Mouse (Mus musculus): ENCODE measurements around the gene Clec2l. TPM values are rescaled to one million over a fixed set of nuclear protein-coding genes. Genes with fewer than 3 reads are reported as not detected.

Gene Clec2l
- total RNA-seq, 1 experiment = 1.4 TPM

- in situ Hi-C loops (cut with MboI; ENCODE audit: low sequenced_read_pairs in 2 of 2, unreplicated experiment in 2 of 2) = no loop called here
- DNase-seq (ENCODE audit: low read depth, low spot score) = no peak
- no peaks in the 10 kb centered on the region for H3K9me3 ChIP-seq (ENCODE audit: control insufficient read depth, insufficient read depth, low read depth, low read length)
- H3K27ac ChIP-seq (ENCODE audit: insufficient read depth, low read depth, low read length, poor library complexity, severe bottlenecking) = no peak overlapping the region
- TF ChIP-seq MAFK (IDR thresholded peaks at IDR 0.05; ENCODE audit: insufficient read depth, low read depth, low read length) = no peak
- no peak for TF ChIP-seq CHD2 (IDR thresholded peaks at IDR 0.05; ENCODE audit: low read depth, low read length)
- TF ChIP-seq ZNF384 (IDR thresholded peaks at IDR 0.05; ENCODE audit: low read depth, low read length) = no peak
- no peak for TF ChIP-seq HCFC1 (IDR thresholded peaks at IDR 0.05; ENCODE audit: borderline replicate concordance, insufficient read depth, low read length)
- TF ChIP-seq ZC3H11A (IDR thresholded peaks at IDR 0.05; ENCODE audit: borderline replicate concordance, low read depth, low read length) = no peak
- H3K36me3 ChIP-seq (ENCODE audit: control insufficient read depth, insufficient read depth, low read length, poor library complexity, severe bottlenecking) = peaks cover 2% of the 10 kb centered on the region; the same call in 1 of the 2 replicates
- H3K4me3 ChIP-seq (ENCODE audit: insufficient read depth in 1 of 2, low read depth in 1 of 2, low read length in 2 of 2, poor library complexity in 1 of 2, severe bottlenecking in 1 of 2) = no peak overlapping the region
- no peaks in the 10 kb centered on the region for H3K4me1 ChIP-seq (ENCODE audit: control insufficient read depth in 2 of 2, insufficient read depth in 2 of 2, low read length in 2 of 2, poor library complexity in 1 of 2)
- no peak overlapping the region for H3K9ac ChIP-seq (ENCODE audit: insufficient read depth, low read depth, low read length, poor library complexity, severe bottlenecking)
Observed at GRCm38 (mm10) chr6:38626086-38626485, 36.8 kb upstream of the Clec2l start.

- in situ Hi-C loops (cut with MboI; ENCODE audit: low sequenced_read_pairs in 2 of 2, unreplicated experiment in 2 of 2) = no loop called here
- DNase-seq (ENCODE audit: low read depth, low spot score) = no peak
- Histone ChIP-seq H3K4me3 (ENCODE audit: insufficient read depth in 1 of 2, low read depth in 1 of 2, low read length in 2 of 2, poor library complexity in 1 of 2, severe bottlenecking in 1 of 2) (no peak overlapping the region), H3K9me3 (ENCODE audit: control insufficient read depth, insufficient read depth, low read depth, low read length) (no peaks in the 10 kb centered on the region), H3K9ac (ENCODE audit: insufficient read depth, low read depth, low read length, poor library complexity, severe bottlenecking) (no peak overlapping the region), H3K27ac (ENCODE audit: insufficient read depth, low read depth, low read length, poor library complexity, severe bottlenecking) (no peak overlapping the region), H3K4me1 (ENCODE audit: control insufficient read depth in 2 of 2, insufficient read depth in 2 of 2, low read length in 2 of 2, poor library complexity in 1 of 2) (no peaks in the 10 kb centered on the region), H3K36me3 (ENCODE audit: control insufficient read depth, insufficient read depth, low read length, poor library complexity, severe bottlenecking) (peaks cover 2% of the 10 kb centered on the region; the same call in 1 of the 2 replicates)
- TF ChIP-seq CHD2 (IDR thresholded peaks at IDR 0.05; ENCODE audit: low read depth, low read length) (no peak), HCFC1 (IDR thresholded peaks at IDR 0.05; ENCODE audit: borderline replicate concordance, insufficient read depth, low read length) (no peak), ZNF384 (IDR thresholded peaks at IDR 0.05; ENCODE audit: low read depth, low read length) (no peak), ZC3H11A (IDR thresholded peaks at IDR 0.05; ENCODE audit: borderline replicate concordance, low read depth, low read length) (no peak), MAFK (IDR thresholded peaks at IDR 0.05; ENCODE audit: insufficient read depth, low read depth, low read length) (no peak)
Observed at GRCm38 (mm10) chr6:38627081-38627480, 35.8 kb upstream of the Clec2l start.

- in situ Hi-C loops (cut with MboI; ENCODE audit: low sequenced_read_pairs in 2 of 2, unreplicated experiment in 2 of 2) = no loop called here
- Histone ChIP-seq H3K36me3 (ENCODE audit: control insufficient read depth, insufficient read depth, low read length, poor library complexity, severe bottlenecking) (peaks cover 2% of the 10 kb centered on the region; the same call in 1 of the 2 replicates), H3K27ac (ENCODE audit: insufficient read depth, low read depth, low read length, poor library complexity, severe bottlenecking) (no peak overlapping the region), H3K4me3 (ENCODE audit: insufficient read depth in 1 of 2, low read depth in 1 of 2, low read length in 2 of 2, poor library complexity in 1 of 2, severe bottlenecking in 1 of 2) (no peak overlapping the region), H3K9me3 (ENCODE audit: control insufficient read depth, insufficient read depth, low read depth, low read length) (no peaks in the 10 kb centered on the region), H3K4me1 (ENCODE audit: control insufficient read depth in 2 of 2, insufficient read depth in 2 of 2, low read length in 2 of 2, poor library complexity in 1 of 2) (no peaks in the 10 kb centered on the region), H3K9ac (ENCODE audit: insufficient read depth, low read depth, low read length, poor library complexity, severe bottlenecking) (no peak overlapping the region)
- TF ChIP-seq ZC3H11A (IDR thresholded peaks at IDR 0.05; ENCODE audit: borderline replicate concordance, low read depth, low read length) = no peak
- no peak for TF ChIP-seq HCFC1 (IDR thresholded peaks at IDR 0.05; ENCODE audit: borderline replicate concordance, insufficient read depth, low read length)
- no peak for TF ChIP-seq MAFK (IDR thresholded peaks at IDR 0.05; ENCODE audit: insufficient read depth, low read depth, low read length)
- no peak for TF ChIP-seq CHD2 (IDR thresholded peaks at IDR 0.05; ENCODE audit: low read depth, low read length)
- TF ChIP-seq ZNF384 (IDR thresholded peaks at IDR 0.05; ENCODE audit: low read depth, low read length) = no peak
- DNase-seq (ENCODE audit: low read depth, low spot score) = no peak
Observed at GRCm38 (mm10) chr6:38627486-38627885, 35.4 kb upstream of the Clec2l start.

GRCm38 (mm10) chr6:38629556-38629955 lies 33.3 kb upstream of the Clec2l start:
- no peak for DNase-seq (ENCODE audit: low read depth, low spot score)
- Histone ChIP-seq H3K36me3 (ENCODE audit: control insufficient read depth, insufficient read depth, low read length, poor library complexity, severe bottlenecking) (no peaks in the 10 kb centered on the region; the same call in 1 of the 2 replicates), H3K27ac (ENCODE audit: insufficient read depth, low read depth, low read length, poor library complexity, severe bottlenecking) (no peak overlapping the region), H3K9me3 (ENCODE audit: control insufficient read depth, insufficient read depth, low read depth, low read length) (no peaks in the 10 kb centered on the region), H3K4me1 (ENCODE audit: control insufficient read depth in 2 of 2, insufficient read depth in 2 of 2, low read length in 2 of 2, poor library complexity in 1 of 2) (no peaks in the 10 kb centered on the region), H3K9ac (ENCODE audit: insufficient read depth, low read depth, low read length, poor library complexity, severe bottlenecking) (no peak overlapping the region), H3K4me3 (ENCODE audit: insufficient read depth in 1 of 2, low read depth in 1 of 2, low read length in 2 of 2, poor library complexity in 1 of 2, severe bottlenecking in 1 of 2) (no peak overlapping the region)
- TF ChIP-seq ZC3H11A (IDR thresholded peaks at IDR 0.05; ENCODE audit: borderline replicate concordance, low read depth, low read length) = no peak
- no peak for TF ChIP-seq MAFK (IDR thresholded peaks at IDR 0.05; ENCODE audit: insufficient read depth, low read depth, low read length)
- TF ChIP-seq HCFC1 (IDR thresholded peaks at IDR 0.05; ENCODE audit: borderline replicate concordance, insufficient read depth, low read length) = no peak
- TF ChIP-seq CHD2 (IDR thresholded peaks at IDR 0.05; ENCODE audit: low read depth, low read length) = no peak
- TF ChIP-seq ZNF384 (IDR thresholded peaks at IDR 0.05; ENCODE audit: low read depth, low read length) = no peak
- in situ Hi-C loops (cut with MboI; ENCODE audit: low sequenced_read_pairs in 2 of 2, unreplicated experiment in 2 of 2) = no loop called here

GRCm38 (mm10) chr6:38632826-38633225 lies 30.0 kb upstream of the Clec2l start:
- H3K9ac ChIP-seq (ENCODE audit: insufficient read depth, low read depth, low read length, poor library complexity, severe bottlenecking) = no peak overlapping the region
- no peaks in the 10 kb centered on the region; the same call in 1 of the 2 replicates for H3K36me3 ChIP-seq (ENCODE audit: control insufficient read depth, insufficient read depth, low read length, poor library complexity, severe bottlenecking)
- H3K4me3 ChIP-seq (ENCODE audit: insufficient read depth in 1 of 2, low read depth in 1 of 2, low read length in 2 of 2, poor library complexity in 1 of 2, severe bottlenecking in 1 of 2) = no peak overlapping the region
- no peaks in the 10 kb centered on the region for H3K9me3 ChIP-seq (ENCODE audit: control insufficient read depth, insufficient read depth, low read depth, low read length)
- no peak for DNase-seq (ENCODE audit: low read depth, low spot score)
- TF ChIP-seq MAFK (IDR thresholded peaks at IDR 0.05; ENCODE audit: insufficient read depth, low read depth, low read length) (no peak), HCFC1 (IDR thresholded peaks at IDR 0.05; ENCODE audit: borderline replicate concordance, insufficient read depth, low read length) (no peak), ZNF384 (IDR thresholded peaks at IDR 0.05; ENCODE audit: low read depth, low read length) (no peak)
- in situ Hi-C loops (cut with MboI; ENCODE audit: low sequenced_read_pairs in 2 of 2, unreplicated experiment in 2 of 2) = no loop called here
- no peak overlapping the region for H3K27ac ChIP-seq (ENCODE audit: insufficient read depth, low read depth, low read length, poor library complexity, severe bottlenecking)
- peaks cover 0 to 3% of the 10 kb centered on the region in 2 experiments; a peak in 1 of 4 replicates for H3K4me1 ChIP-seq (ENCODE audit: control insufficient read depth in 2 of 2, insufficient read depth in 2 of 2, low read length in 2 of 2, poor library complexity in 1 of 2)

Measured in ES-E14 (cell line).